Comparison of ENCODE assay signal across 21 mouse cellular contexts in genomic region chr2:6320153-6320552, GRCm38 (mm10). TPM values are rescaled to one million over a fixed set of nuclear protein-coding genes. Genes with fewer than 3 reads are reported as not detected.
DNase-seq lines count a peak whose midpoint lies in the region; ATAC-seq and TF ChIP-seq lines count a peak whose summit lies in the region.
"Had no signal": no experiment of that assay in that cellular context is flagged by ENCODE, and none has a peak within 500 bp of the region (broad histone marks: within the 10 kb centered on the region; RNA-seq: fewer than 3 reads in every experiment).

No protein-coding gene starts in this region.

- H3K27me3 ChIP-seq in embryonic facial prominence, embryonic 14.5 days (replicated peaks; ENCODE audit: control insufficient read depth, insufficient read depth, low read length) = no peaks in the 10 kb centered on the region
- no peaks in the 10 kb centered on the region for H3K27me3 ChIP-seq in embryonic facial prominence, embryonic 10.5 days (replicated peaks; ENCODE audit: low read depth, poor library complexity, severe bottlenecking)
- no peaks in the 10 kb centered on the region for H3K27me3 ChIP-seq in CH12.LX (replicated peaks)
- H3K27me3 ChIP-seq: embryonic facial prominence, embryonic 13.5 days; forebrain, embryonic 13.5 days; forebrain, embryonic 15.5 days; Patski had no signal

- no peak overlapping the region for H3K9ac ChIP-seq in embryonic facial prominence, embryonic 14.5 days (ENCODE audit: low read depth, low read length)
- H3K9ac ChIP-seq in CH12.LX (ENCODE audit: insufficient read depth, low read depth) = no peak overlapping the region
- H3K9ac ChIP-seq: embryonic facial prominence, embryonic 13.5 days; forebrain, embryonic 13.5 days; forebrain, embryonic 15.5 days; forebrain, postnatal 0 days had no signal

- no peak for TF ChIP-seq RAD21 in CH12.LX (IDR thresholded peaks at IDR 0.05; ENCODE audit: low read depth, low read length)

- TF ChIP-seq CTCF in CH12.LX (conservative IDR thresholded peaks at IDR 0.05 in 1 of 2, IDR thresholded peaks at IDR 0.05 in 1 of 2; ENCODE audit: low read depth in 2 of 2, low read length in 2 of 2) = no peak

- dilution Hi-C loops in CH12.LX (cut with MboI; ENCODE audit: extremely low pct_ligation_motif_present, extremely low pct_unique_long_range_greater_than_20kb, low sequenced_read_pairs) = no loop called here

- peak; percentile 45 for DNase-seq in embryonic facial prominence, embryonic 14.5 days (ENCODE audit: low spot score)
- no peak for DNase-seq in embryonic facial prominence, embryonic 10.5 days (ENCODE audit: low spot score)
- no peak for DNase-seq in CH12.LX (ENCODE audit: extremely low read depth)
- DNase-seq in induced T-regulatory cell, adult 2 months (ENCODE audit: low read depth) = peak; percentile 39
- DNase-seq in embryo, embryonic 10 days (ENCODE audit: low spot score) = no peak
- DNase-seq in adrenal gland, adult 2 months = no peak
- DNase-seq: adrenal gland, postnatal 10 days; adrenal gland, postnatal 25 days; cerebellum, adult 11 months; cerebellum, adult 18-20 months; cerebellum, adult 8-10 months; cerebellum, adult 9-11 months; cerebellum, postnatal 14 days; cerebellum, postnatal 36 days; forebrain, postnatal 0 days had no signal

- no peak overlapping the region for H3K4me3 ChIP-seq in embryonic facial prominence, embryonic 14.5 days (ENCODE audit: low read depth, low read length)
- H3K4me3 ChIP-seq in embryonic facial prominence, embryonic 10.5 days = no peak overlapping the region
- H3K4me3 ChIP-seq in CH12.LX (replicated peaks in 1 of 3; ENCODE audit: low read depth in 2 of 3, low read length in 2 of 3, poor library complexity in 1 of 3) = no peak overlapping the region
- H3K4me3 ChIP-seq: embryonic facial prominence, embryonic 13.5 days; forebrain, embryonic 13.5 days; forebrain, embryonic 15.5 days had no signal

- WGBS in embryonic facial prominence, embryonic 14.5 days = 40% methylated on average over 3 of the region's 3 CpGs
- WGBS in embryonic facial prominence, embryonic 10.5 days = 74% methylated on average over 3 of the region's 3 CpGs

- no peak for ATAC-seq in embryonic facial prominence, embryonic 14.5 days (ENCODE audit: low read depth)
- ATAC-seq: activated CD4-positive, CD25-positive, alpha-beta regulatory T cell, adult 4 months; CD4-positive, CD25-positive, alpha-beta regulatory T cell, adult 4 months; forebrain, embryonic 13.5 days; forebrain, embryonic 15.5 days; forebrain, postnatal 0 days; Patski had no signal

- H3K4me1 ChIP-seq in embryonic facial prominence, embryonic 14.5 days (ENCODE audit: control insufficient read depth, insufficient read depth, low read length) = peaks cover 26% of the 10 kb centered on the region
- H3K4me1 ChIP-seq in embryonic facial prominence, embryonic 10.5 days = peaks cover 28% of the 10 kb centered on the region
- H3K4me1 ChIP-seq in CH12.LX (ENCODE audit: control insufficient read depth in 1 of 2, insufficient read depth in 2 of 2) = peaks cover 6 to 23% of the 10 kb centered on the region in 2 experiments; a peak in 3 of 4 replicates

- no peaks in the 10 kb centered on the region for H3K9me3 ChIP-seq in embryonic facial prominence, embryonic 14.5 days (ENCODE audit: control insufficient read depth, low read length)
- no peaks in the 10 kb centered on the region for H3K9me3 ChIP-seq in embryonic facial prominence, embryonic 10.5 days
- H3K9me3 ChIP-seq in CH12.LX (replicated peaks; ENCODE audit: low read length) = no peaks in the 10 kb centered on the region
- H3K9me3 ChIP-seq: embryonic facial prominence, embryonic 13.5 days; forebrain, embryonic 13.5 days; forebrain, embryonic 15.5 days had no signal

- no peaks in the 10 kb centered on the region for H3K36me3 ChIP-seq in embryonic facial prominence, embryonic 14.5 days (ENCODE audit: control insufficient read depth, insufficient read depth, low read length)
- no peaks in the 10 kb centered on the region for H3K36me3 ChIP-seq in embryonic facial prominence, embryonic 10.5 days (replicated peaks)
- H3K36me3 ChIP-seq in CH12.LX (replicated peaks in 1 of 2; ENCODE audit: control insufficient read depth in 1 of 2, insufficient read depth in 1 of 2, low read length in 1 of 2) = no peaks in the 10 kb centered on the region
- H3K36me3 ChIP-seq: embryonic facial prominence, embryonic 13.5 days; forebrain, embryonic 15.5 days had no signal

- no peak overlapping the region for H3K4me2 ChIP-seq in embryonic facial prominence, embryonic 14.5 days (ENCODE audit: low read depth, low read length)
- no peak overlapping the region for H3K4me2 ChIP-seq in CH12.LX (ENCODE audit: insufficient read depth, low read depth, poor library complexity, severe bottlenecking)
- H3K4me2 ChIP-seq: embryonic facial prominence, embryonic 13.5 days; forebrain, embryonic 13.5 days; forebrain, embryonic 15.5 days had no signal

- peak; percentile 65 for TF ChIP-seq EP300 in CH12.LX (IDR thresholded peaks at IDR 0.05; ENCODE audit: low read length)

- TF ChIP-seq POLR2A in CH12.LX (IDR thresholded peaks at IDR 0.05; ENCODE audit: low read depth, low read length) = no peak

- no peak overlapping the region for H3K27ac ChIP-seq in embryonic facial prominence, embryonic 14.5 days (replicated peaks; ENCODE audit: low read depth, low read length)
- H3K27ac ChIP-seq in embryonic facial prominence, embryonic 10.5 days (replicated peaks) = no peak overlapping the region
- no peak overlapping the region for H3K27ac ChIP-seq in CH12.LX (ENCODE audit: insufficient read depth, low read depth)
- H3K27ac ChIP-seq: forebrain, embryonic 13.5 days; forebrain, embryonic 15.5 days had no signal

- in situ Hi-C loops in CH12.LX (cut with MboI; ENCODE audit: low pct_ligation_motif_present, low pct_unique_long_range_greater_than_20kb, low sequenced_read_pairs) = no loop called here

- H3K79me2 ChIP-seq in CH12.LX (replicated peaks; ENCODE audit: control insufficient read depth, extremely low read depth, insufficient read depth, poor library complexity, severe bottlenecking) = peaks cover 11% of the 10 kb centered on the region

TF ChIP-seq in CH12.LX, 34 proteins besides CTCF, POLR2A, EP300 and RAD21:
- TF ChIP-seq SIN3A (IDR thresholded peaks at IDR 0.05; ENCODE audit: low read length) (no peak), JUN (IDR thresholded peaks at IDR 0.05; ENCODE audit: insufficient read depth, low read depth, low read length) (peak; percentile 45; the same call in 1 of the 2 replicates), IRF4 (IDR thresholded peaks at IDR 0.05; ENCODE audit: low read depth, low read length) (peak; percentile 82), JUND (conservative IDR thresholded peaks at IDR 0.05; ENCODE audit: low read depth, low read length) (peak; percentile 57; the same call in 1 of the 2 replicates), MYC (IDR thresholded peaks at IDR 0.05; ENCODE audit: low read depth, low read length) (0 out of 2 replicates have a peak, but pooled peaks have one; percentile 9), BHLHE40 (IDR thresholded peaks at IDR 0.05; ENCODE audit: low read depth, low read length) (peak; percentile 67), USF1 (IDR thresholded peaks at IDR 0.05; ENCODE audit: low read depth, low read length) (no peak)
TF ChIP-seq in CH12.LX: peak in this region for 5.

RNA-seq across cellular contexts. Expression of gene Usp6nl, which starts 2.3 kb away (rescaled TPM):
- polyA plus RNA-seq in embryonic facial prominence, embryonic 14.5 days (2014; fragmentation: Nextera tagmentation; extraction: Ambion mirVana) = 8.0 and 8.5 TPM in 2 replicates
- 9.4 and 11.6 TPM in 2 replicates for polyA plus RNA-seq in embryonic facial prominence, embryonic 10.5 days (2016; fragmentation: Nextera tagmentation; extraction: Ambion mirVana)
- 4.2 and 4.6 TPM in 2 replicates for total RNA-seq in CH12.LX (2012; rRNA removed)
- total RNA-seq in CH12.LX (2014; rRNA removed) = 4.1 and 4.3 TPM in 2 replicates
- polyA plus RNA-seq in CH12.LX (2012; ENCODE audit: insufficient read length, low read depth) = 12.1 and 14.2 TPM in 2 replicates
- 10 to 100 TPM; 35.9 to 42.0 TPM for total RNA-seq in adrenal gland, adult 2 months (2021)
- polyA plus RNA-seq in adrenal gland, adult 2 months (2012; rRNA removed) = 3.3 and 5.9 TPM in 2 replicates

Comparison
In these comparisons a context has a peak if more than half of its experiments do, and no peak if none do; other contexts are left out.
1. DNase-seq: peak in embryonic facial prominence, embryonic 14.5 days (single experiment) and induced T-regulatory cell, adult 2 months (single experiment); none in embryonic facial prominence, embryonic 10.5 days (single experiment), CH12.LX (single experiment), embryo, embryonic 10 days (single experiment) and adrenal gland, adult 2 months (single experiment).